8 mouse cellular contexts compared by ENCODE assay signal in genomic region chr1:58270807-58271569, GRCm38 (mm10). TPM values are rescaled to one million over a fixed set of nuclear protein-coding genes. Genes with fewer than 3 reads are reported as not detected.
DNase-seq lines count a peak whose midpoint lies in the region; ATAC-seq and TF ChIP-seq lines count a peak whose summit lies in the region.

No protein-coding gene starts in this region.

- no peak overlapping the region for H3K4me2 ChIP-seq in liver, embryonic 14.5 days (ENCODE audit: low read depth)

- no peaks in the 10 kb centered on the region for H3K9me3 ChIP-seq in liver, embryonic 14.5 days (ENCODE audit: control insufficient read depth, low read length)

- TF ChIP-seq EP300 in liver, embryonic 14.5 days (IDR thresholded peaks at IDR 0.05; ENCODE audit: low read depth) = no peak

- no peak for ATAC-seq in liver, embryonic 14.5 days (ENCODE audit: insufficient read depth)

- H3K27me3 ChIP-seq in liver, embryonic 14.5 days (ENCODE audit: control insufficient read depth, insufficient read depth, low read length) = no peaks in the 10 kb centered on the region

- WGBS in liver, embryonic 14.5 days (ENCODE audit: insufficient replicate concordance) = 45% methylated on average over 6 of the region's 6 CpGs

- H3K4me1 ChIP-seq in liver, embryonic 14.5 days (replicated peaks; ENCODE audit: control insufficient read depth in 2 of 2, insufficient read depth in 2 of 2, low read length in 1 of 2) = no peaks in the 10 kb centered on the region

- TF ChIP-seq CTCF in liver, embryonic 14.5 days (IDR thresholded peaks at IDR 0.05; ENCODE audit: low read depth) = peak; percentile 48; the same call in 1 of the 2 replicates

- no peaks in the 10 kb centered on the region for H3K36me3 ChIP-seq in liver, embryonic 14.5 days (replicated peaks; ENCODE audit: control insufficient read depth, insufficient read depth, low read depth)

- H3K9ac ChIP-seq in liver, embryonic 14.5 days (replicated peaks) = no peak overlapping the region

- DNase-seq in testis, postnatal 10 days (ENCODE audit: low spot score) = peak; percentile 73
- DNase-seq in testis, postnatal 14 days (ENCODE audit: low spot score) = no peak
- DNase-seq in adrenal gland, postnatal 10 days = peak; percentile 68
- peak; percentile 87 for DNase-seq in embryo, embryonic 10.5 days (ENCODE audit: low spot score)
- DNase-seq in induced T-regulatory cell, adult 2 months (ENCODE audit: low read depth) = peak; percentile 57
- no peak for DNase-seq in liver, embryonic 14.5 days (ENCODE audit: low read depth in 3 of 3, low spot score in 3 of 3)
- DNase-seq in retina, embryonic 14.5 days (ENCODE audit: low spot score) = peak; percentile 77
- DNase-seq in yolk sac, embryonic 10.5 days (ENCODE audit: low spot score) = no peak

- H3K27ac ChIP-seq in liver, embryonic 14.5 days = no peak overlapping the region

- no peak overlapping the region for H3K4me3 ChIP-seq in liver, embryonic 14.5 days (ENCODE audit: insufficient read depth in 1 of 2, low read depth in 2 of 2, low read length in 2 of 2)

RNA-seq across cellular contexts. Expression of gene Aox2, which starts 7.1 kb away (rescaled TPM):
- under 1 TPM; 0.06 to 0.12 TPM for total RNA-seq in adrenal gland, postnatal 10 days (2021)
- polyA plus RNA-seq in liver, embryonic 14.5 days (2012; rRNA removed) = 0.01 TPM in 1 of 2 replicates, not detected in the other
- polyA plus RNA-seq in liver, embryonic 14.5 days (2014; fragmentation: Nextera tagmentation; extraction: Ambion mirVana) = not detected in 2 replicates

Comparison
In these comparisons a context has a peak if more than half of its experiments do, and no peak if none do; other contexts are left out.
1. DNase-seq: peak in testis, postnatal 10 days (single experiment), adrenal gland, postnatal 10 days (single experiment), embryo, embryonic 10.5 days (single experiment), induced T-regulatory cell, adult 2 months (single experiment) and retina, embryonic 14.5 days (single experiment); none in testis, postnatal 14 days (single experiment), liver, embryonic 14.5 days (0 of 3) and yolk sac, embryonic 10.5 days (single experiment).